Mouse (Mus musculus) embryonic facial prominence, embryonic 13.5 days (tissue): ENCODE measurements around the gene Sys1. TPM values are rescaled to one million over a fixed set of nuclear protein-coding genes. Genes with fewer than 3 reads are reported as not detected.

Experiments used
- ATAC-seq: fragments of 200-750 bp; cut with Nextera tagmentation; 2 replicates; pipeline ENCODE4 v1.8.0; 2017; ENCODE audit warnings: low read depth; ENCODE audit not compliant: insufficient number of reproducible peaks, insufficient read depth, low FRiP score, low TSS enrichment
- H3K27ac ChIP-seq: fragments of 300-500 bp; sonication (generic); 2 replicates; pipeline ENCODE4 v1.5.1; 2015; ENCODE audit warnings: moderate library complexity, mild to moderate bottlenecking, inconsistent platforms
- H3K27me3 ChIP-seq: fragments of 300-500 bp; sonication (generic); 2 replicates; pipeline ENCODE4 v1.6.1; 2015; ENCODE audit warnings: mild to moderate bottlenecking, inconsistent platforms
- H3K36me3 ChIP-seq: fragments of 300-500 bp; sonication (generic); 2 replicates; pipeline ENCODE4 v1.6.1; 2015; ENCODE audit warnings: mild to moderate bottlenecking, inconsistent platforms
- H3K4me1 ChIP-seq: fragments of 300-500 bp; sonication (generic); 2 replicates; pipeline ENCODE4 v1.6.1; 2015; ENCODE audit warnings: inconsistent platforms
- H3K4me2 ChIP-seq: fragments of 300-500 bp; sonication (generic); 2 replicates; pipeline ENCODE4 v1.6.1; 2015; ENCODE audit warnings: moderate library complexity, mild to moderate bottlenecking, inconsistent platforms
- H3K4me3 ChIP-seq: fragments of 300-500 bp; sonication (generic); 2 replicates; pipeline ENCODE4 v1.5.1; 2015; ENCODE audit warnings: mild to moderate bottlenecking, inconsistent platforms
- H3K9ac ChIP-seq: fragments of 300-500 bp; sonication (generic); 2 replicates; pipeline ENCODE4 v1.6.1; 2015; ENCODE audit warnings: mild to moderate bottlenecking, inconsistent platforms
- H3K9me3 ChIP-seq: fragments of 300-500 bp; sonication (generic); 2 replicates; pipeline ENCODE4 v1.6.1; 2016; ENCODE audit warnings: inconsistent platforms
- WGBS: fragments of 180-500 bp; shearing (Covaris S2); methylation state at CpG from one replicate; pipeline ENCODE4 v1.1.7; 2015; ENCODE audit warnings: mixed read lengths; 5-methylcytosine and 5-hydroxymethylcytosine counted together
- polyA plus RNA-seq: library from polyadenylated mRNA; unstranded; fragments of >200 nt; fragmentation: Nextera tagmentation; extraction: Ambion mirVana; gene quantifications from 2 replicates; pipeline ENCODE4 v1.2.1, GENCODE M21; 2015

Gene Sys1
- polyA plus RNA-seq, 1 experiment from 2014 or later = 65.9 TPM

- Histone ChIP-seq H3K27ac (peak overlapping the region; percentile 78), H3K27me3 (no peaks in the 10 kb centered on the region), H3K36me3 (no peaks in the 10 kb centered on the region), H3K4me2 (peak overlapping the region; percentile 43), H3K4me1 (peaks cover 25% of the 10 kb centered on the region), H3K9me3 (peaks cover 14% of the 10 kb centered on the region; the same call in 1 of the 2 replicates), H3K9ac (no peak overlapping the region), H3K4me3 (peak overlapping the region; percentile 20; the same call in 1 of the 2 replicates)
- ATAC-seq = peak; percentile 83
- 8% methylated on average over 11 of the region's 11 CpGs for WGBS
Observed at GRCm38 (mm10) chr2:164521841-164522240, 65.1 kb downstream of the Sys1 start.

GRCm38 (mm10) chr2:164522280-164522679 is 65.5 kb downstream of the Sys1 start:
- Histone ChIP-seq H3K4me1 (peaks cover 25% of the 10 kb centered on the region), H3K27me3 (no peaks in the 10 kb centered on the region), H3K9me3 (peaks cover 16% of the 10 kb centered on the region; the same call in 1 of the 2 replicates), H3K27ac (peak overlapping the region; percentile 78), H3K36me3 (no peaks in the 10 kb centered on the region), H3K9ac (no peak overlapping the region), H3K4me2 (peak overlapping the region; percentile 43), H3K4me3 (peak overlapping the region; percentile 20)
- 9% methylated on average over 8 of the region's 8 CpGs for WGBS
- ATAC-seq = 0 out of 2 replicates have a peak, but pooled peaks have one; percentile 48

GRCm38 (mm10) chr2:164523301-164523773 is 66.6 kb downstream of the Sys1 start:
- Histone ChIP-seq H3K4me1 (peaks cover 22% of the 10 kb centered on the region), H3K4me2 (no peak overlapping the region), H3K4me3 (no peak overlapping the region), H3K9me3 (peaks cover 16% of the 10 kb centered on the region; the same call in 1 of the 2 replicates), H3K27me3 (no peaks in the 10 kb centered on the region), H3K27ac (no peak overlapping the region), H3K9ac (no peak overlapping the region), H3K36me3 (no peaks in the 10 kb centered on the region)
- no peak for ATAC-seq
- 81% methylated on average over 10 of the region's 10 CpGs for WGBS

- Histone ChIP-seq H3K4me2 (no peak overlapping the region), H3K4me3 (no peak overlapping the region), H3K27ac (no peak overlapping the region), H3K36me3 (no peaks in the 10 kb centered on the region), H3K27me3 (no peaks in the 10 kb centered on the region), H3K4me1 (no peaks in the 10 kb centered on the region), H3K9me3 (peaks cover 11% of the 10 kb centered on the region; the same call in 1 of the 2 replicates), H3K9ac (no peak overlapping the region)
- ATAC-seq = no peak
- WGBS = 57% methylated on average over 5 of the region's 5 CpGs
Observed at GRCm38 (mm10) chr2:164528557-164528956, 71.8 kb downstream of the Sys1 start.

Other genes with a start within 250 kb of the Sys1 start
- not detected in 2 replicates for gene Wfdc15b, start 235.3 kb upstream of the Sys1 start, polyA plus RNA-seq
- not detected in 2 replicates for gene Svs2, start 218.5 kb upstream of the Sys1 start, polyA plus RNA-seq
- not detected in 2 replicates for gene Svs3b, start 200.3 kb upstream of the Sys1 start, polyA plus RNA-seq
- gene Svs4, start 178.5 kb upstream of the Sys1 start, polyA plus RNA-seq = not detected in 2 replicates
- not detected in 2 replicates for gene Svs3a, start 167.7 kb upstream of the Sys1 start, polyA plus RNA-seq
- gene Svs6, start 140.2 kb upstream of the Sys1 start, polyA plus RNA-seq = not detected in 2 replicates
- gene Svs5, start 124.2 kb upstream of the Sys1 start, polyA plus RNA-seq = not detected in 2 replicates
- 2.2 and 2.7 TPM in 2 replicates for gene Slpi, start 67.9 kb upstream of the Sys1 start, polyA plus RNA-seq
- gene Rbpjl, start 53.8 kb upstream of the Sys1 start, polyA plus RNA-seq = 0.59 and 1.0 TPM in 2 replicates
- 66.0 and 105 TPM in 2 replicates for gene Matn4, start 51.8 kb upstream of the Sys1 start, polyA plus RNA-seq
- 81.5 and 87.8 TPM in 2 replicates for gene Sdc4, start 13.1 kb upstream of the Sys1 start, polyA plus RNA-seq
- gene Gm20458, start 4.0 kb downstream of the Sys1 start, polyA plus RNA-seq = 7.7 and 8.3 TPM in 2 replicates
- gene Trp53tg5, start 16.8 kb downstream of the Sys1 start, polyA plus RNA-seq = not detected in 2 replicates
- gene Dbndd2, start 29.1 kb downstream of the Sys1 start, polyA plus RNA-seq = 2.1 and 3.0 TPM in 2 replicates
- 49.6 and 52.6 TPM in 2 replicates for gene Pigt, start 40.6 kb downstream of the Sys1 start, polyA plus RNA-seq
- gene Wfdc2, start 105.4 kb downstream of the Sys1 start, polyA plus RNA-seq = 46.5 and 53.4 TPM in 2 replicates
- not detected in 2 replicates for gene Spint3, start 116.5 kb downstream of the Sys1 start, polyA plus RNA-seq
- 0.80 TPM in 1 of 2 replicates, not detected in the other for gene Wfdc6a, start 128.5 kb downstream of the Sys1 start, polyA plus RNA-seq
- not detected in 2 replicates for gene Eppin, start 136.6 kb downstream of the Sys1 start, polyA plus RNA-seq
- not detected in 2 replicates for gene Wfdc6b, start 156.6 kb downstream of the Sys1 start, polyA plus RNA-seq
- gene Wfdc8, start 156.7 kb downstream of the Sys1 start, polyA plus RNA-seq = not detected in 2 replicates
- not detected in 2 replicates for gene Wfdc16, start 181.8 kb downstream of the Sys1 start, polyA plus RNA-seq
- 0.89 TPM in 1 of 2 replicates, not detected in the other for gene Wfdc10, start 199.1 kb downstream of the Sys1 start, polyA plus RNA-seq
- not detected in 2 replicates for gene Wfdc9, start 199.6 kb downstream of the Sys1 start, polyA plus RNA-seq
- not detected in 2 replicates for gene Wfdc11, start 217.1 kb downstream of the Sys1 start, polyA plus RNA-seq
- gene Wfdc13, start 228.1 kb downstream of the Sys1 start, polyA plus RNA-seq = not detected in 2 replicates
- gene Spint4, start 241.5 kb downstream of the Sys1 start, polyA plus RNA-seq = not detected in 2 replicates